Mouse (Mus musculus): Measurements from ENCODE around the gene Ly6c2. TPM values are rescaled to one million over a fixed set of nuclear protein-coding genes. Genes with fewer than 3 reads are reported as not detected.

Ly6c2 gene
- 50.6 and 53.8 TPM in 2 replicates for polyA plus RNA-seq (2012; rRNA removed)

GRCm38 (mm10) chr15:75111861-75112630 lies at the start of gene Ly6c2:
TSS of gene Ly6c2 (minus strand) at chr15:75111970.

GRCm38 (mm10) chr15:75154940-75155339 lies 43.2 kb upstream of the Ly6c2 start, which contains the start of gene Ly6g:
TSS of gene Ly6g (plus strand) at chr15:75155240.

Other genes starting within 250 kb of the Ly6c2 start
- gene 2010109I03Rik, start 214.9 kb downstream of the Ly6c2 start, polyA plus RNA-seq (2012; rRNA removed), result 109 and 119 TPM in 2 replicates
- 0.22 TPM in 1 of 2 replicates, not detected in the other for gene Ly6i, start 128.5 kb downstream of the Ly6c2 start, polyA plus RNA-seq (2012; rRNA removed)
- 150 and 174 TPM in 2 replicates for gene Ly6a, start 113.9 kb downstream of the Ly6c2 start, polyA plus RNA-seq (2012; rRNA removed)
- 125 and 131 TPM in 2 replicates for gene Ly6c1, start 63.1 kb downstream of the Ly6c2 start, polyA plus RNA-seq (2012; rRNA removed)
- gene Ly6g, start 43.3 kb upstream of the Ly6c2 start, polyA plus RNA-seq (2012; rRNA removed), result 65.4 and 70.3 TPM in 2 replicates
- gene BC025446, start 104.4 kb upstream of the Ly6c2 start, polyA plus RNA-seq (2012; rRNA removed), result 6.0 and 7.3 TPM in 2 replicates
- not detected in 2 replicates for gene Ly6f, start 156.5 kb upstream of the Ly6c2 start, polyA plus RNA-seq (2012; rRNA removed)